Mouse (Mus musculus) hindbrain, embryonic 12.5 days (tissue): ENCODE data around the gene Hmx2. TPM values are rescaled to one million over a fixed set of nuclear protein-coding genes. Genes with fewer than 3 reads are reported as not detected.

Experiments used
- ATAC-seq: fragments of 200-750 bp; cut with Nextera tagmentation; 2 replicates; pipeline ENCODE4 v1.8.0; 2017; ENCODE audit warnings: moderate TSS enrichment; ENCODE audit not compliant: low FRiP score
- H3K27ac ChIP-seq: fragments of 300-500 bp; sonication (generic); 2 replicates; pipeline ENCODE4 v1.5.1; 2016; ENCODE audit warnings: mild to moderate bottlenecking
- H3K27me3 ChIP-seq: fragments of 300-500 bp; sonication (generic); 2 replicates; pipeline ENCODE4 v1.6.1; 2016; ENCODE audit warnings: mild to moderate bottlenecking
- H3K36me3 ChIP-seq: fragments of 300-500 bp; sonication (generic); 2 replicates; pipeline ENCODE4 v1.6.1; 2016; ENCODE audit warnings: mild to moderate bottlenecking
- H3K4me1 ChIP-seq: fragments of 300-500 bp; sonication (generic); 2 replicates; pipeline ENCODE4 v1.6.1; 2016
- H3K4me2 ChIP-seq: fragments of 300-500 bp; sonication (generic); replicated peaks from 2 replicates; pipeline ENCODE4 v1.6.1; 2016; ENCODE audit warnings: mild to moderate bottlenecking
- H3K4me3 ChIP-seq: fragments of 300-500 bp; sonication (generic); 2 replicates; pipeline ENCODE4 v1.5.1; 2016; ENCODE audit warnings: mild to moderate bottlenecking
- H3K9ac ChIP-seq: fragments of 300-500 bp; sonication (generic); 2 replicates; pipeline ENCODE4 v1.6.1; 2016; ENCODE audit warnings: mild to moderate bottlenecking, moderate library complexity
- H3K9me3 ChIP-seq: fragments of 300-500 bp; sonication (generic); replicated peaks from 2 replicates; pipeline ENCODE4 v1.6.1; 2016; ENCODE audit warnings: mild to moderate bottlenecking
- WGBS: fragments of 180-500 bp; shearing (Covaris S2); methylation state at CpG from one replicate; pipeline ENCODE4 v1.1.7; 2016; 5-methylcytosine and 5-hydroxymethylcytosine counted together
- polyA plus RNA-seq: library from polyadenylated mRNA; unstranded; fragments of >200 nt; fragmentation: Nextera tagmentation; extraction: Ambion mirVana; gene quantifications from 2 replicates; pipeline ENCODE4 v1.2.1, GENCODE M21; 2016

The Hmx2 gene
- polyA plus RNA-seq = 3.5 and 3.9 TPM in 2 replicates

DNA sequence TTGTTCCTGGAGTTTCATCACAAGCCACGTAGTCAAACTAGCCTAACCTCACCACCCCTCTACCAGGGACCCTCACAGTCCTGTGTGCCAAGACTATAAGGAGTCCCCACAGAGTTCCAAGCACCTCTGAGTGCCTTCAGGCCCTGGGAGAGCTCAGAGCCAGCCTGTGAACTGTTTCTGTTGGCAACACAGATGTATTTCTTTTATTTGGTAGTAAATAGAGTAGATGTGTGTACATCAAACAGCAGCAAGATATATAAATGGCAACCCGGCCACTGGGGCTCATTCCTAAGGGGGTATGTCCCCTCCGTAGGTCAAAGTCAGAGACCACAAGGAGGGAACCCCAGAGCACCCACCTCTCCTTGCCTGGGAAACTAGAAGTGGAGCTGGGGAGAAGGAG lies at the start of gene Hmx2:
Gene Hmx2, plus strand, starts transcription at position 301 of the 400 bp plus-strand sequence.
- 0% methylated on average over 3 of the region's 3 CpGs for WGBS
- no peak for ATAC-seq
- Histone ChIP-seq H3K36me3 (no peaks in the 10 kb centered on the region), H3K27ac (no peak within 1 kb of the TSS), H3K9me3 (no peaks in the 10 kb centered on the region), H3K4me3 (no peak within 1 kb of the TSS), H3K4me2 (no peak within 1 kb of the TSS), H3K9ac (no peak within 1 kb of the TSS), H3K27me3 (peaks cover 98% of the 10 kb centered on the region), H3K4me1 (peaks cover 19% of the 10 kb centered on the region)

DNA sequence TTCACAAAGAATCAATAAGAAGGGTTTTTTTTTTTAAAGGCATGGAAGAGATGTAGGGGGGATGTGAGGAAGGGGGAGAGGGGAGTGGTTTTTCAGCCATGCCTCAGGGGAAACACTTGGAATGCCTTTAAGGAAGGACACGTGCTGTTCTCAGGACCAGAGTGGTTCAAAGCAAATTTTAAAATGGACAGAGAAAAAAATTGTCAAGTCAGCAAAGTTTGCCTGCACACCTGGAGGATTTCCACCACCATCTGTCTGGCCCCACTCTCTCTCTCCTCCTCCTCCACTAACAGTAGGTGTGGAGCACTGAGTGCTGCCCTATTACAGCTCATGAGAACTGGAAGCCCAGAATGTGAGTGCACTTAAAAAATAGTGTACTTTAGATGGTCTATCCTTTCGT lies 44.8 kb upstream of the Hmx2 start:
- WGBS = 70% methylated on average over 2 of the region's 2 CpGs
- Histone ChIP-seq H3K4me2 (no peak overlapping the region), H3K27ac (no peak overlapping the region), H3K9ac (no peak overlapping the region), H3K36me3 (no peaks in the 10 kb centered on the region), H3K9me3 (no peaks in the 10 kb centered on the region), H3K4me3 (no peak overlapping the region), H3K4me1 (no peaks in the 10 kb centered on the region), H3K27me3 (no peaks in the 10 kb centered on the region)
- ATAC-seq = no peak

DNA sequence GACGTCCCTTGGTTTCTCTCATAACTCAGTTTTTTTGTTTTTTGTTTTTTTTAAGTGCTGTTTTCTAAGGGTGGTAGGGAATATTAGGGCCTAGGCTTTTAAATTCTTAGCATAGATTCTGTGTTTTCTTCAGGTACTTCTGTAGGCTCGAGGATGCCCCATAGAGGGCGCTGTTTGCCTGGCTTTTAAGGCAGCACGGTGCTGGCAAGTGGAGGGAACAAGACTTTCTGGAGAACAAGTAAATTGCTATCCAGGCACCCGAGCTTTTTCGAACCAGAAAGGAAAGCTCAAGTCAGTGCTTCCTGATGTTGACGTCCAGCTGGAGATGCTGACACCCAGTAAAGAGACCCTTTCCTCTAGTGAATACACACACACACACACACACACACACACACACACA lies 8.6 kb upstream of the Hmx2 start:
- Histone ChIP-seq H3K36me3 (no peaks in the 10 kb centered on the region), H3K27ac (no peak overlapping the region), H3K9ac (no peak overlapping the region), H3K4me3 (0 out of 2 replicates have a peak overlapping the region, but pooled peaks have one; percentile 1), H3K27me3 (peaks cover 82% of the 10 kb centered on the region), H3K4me1 (peaks cover 27% of the 10 kb centered on the region), H3K4me2 (no peak overlapping the region), H3K9me3 (no peaks in the 10 kb centered on the region)
- 2% methylated on average over 7 of the region's 7 CpGs for WGBS
- ATAC-seq = no peak

DNA sequence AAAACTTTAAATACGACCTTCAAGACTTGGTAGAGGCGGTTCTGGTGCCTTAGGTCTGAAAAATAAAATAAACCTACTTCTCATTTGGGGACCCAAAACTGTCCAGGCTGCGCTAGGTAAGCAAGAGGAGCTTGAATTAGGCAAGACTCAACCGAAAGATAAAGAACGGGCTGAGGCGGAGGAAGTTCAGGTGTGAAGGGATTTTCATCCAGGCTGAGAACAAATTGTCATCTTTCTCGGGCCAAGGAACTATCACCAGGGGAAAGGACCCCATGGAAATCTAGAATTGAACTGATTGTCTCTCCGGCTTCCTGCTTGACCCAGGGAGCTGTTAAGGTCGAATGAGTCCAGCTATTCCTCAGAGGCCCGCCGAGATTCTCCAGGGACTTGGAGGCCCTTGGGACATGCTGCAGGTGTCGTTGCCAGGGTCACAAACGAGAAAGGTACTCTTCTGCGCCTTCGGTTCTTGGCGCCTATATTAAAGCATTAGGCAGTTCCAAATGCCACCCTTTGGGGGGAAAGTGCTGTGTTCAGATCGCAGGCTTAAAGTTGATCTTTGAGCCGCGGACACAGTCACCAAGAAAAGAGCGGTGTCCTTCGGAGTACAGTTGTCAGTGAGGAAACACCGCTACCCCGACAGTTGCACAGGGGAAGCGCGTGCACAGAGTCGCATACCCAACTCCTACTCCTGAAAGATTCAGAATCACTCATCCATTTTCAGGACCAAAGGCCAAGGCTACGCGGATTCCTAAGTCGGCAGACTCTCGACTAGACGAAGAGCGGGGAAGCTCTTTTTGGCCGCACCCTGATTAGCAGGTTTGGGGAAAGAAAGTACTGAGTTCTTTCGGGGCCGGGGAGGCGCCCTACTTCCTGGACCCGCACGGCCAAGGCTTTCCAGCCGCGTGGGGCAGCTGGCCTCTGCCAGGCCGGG lies 7.1 kb upstream of the Hmx2 start:
- 1% methylated on average over 41 of the region's 41 CpGs for WGBS
- Histone ChIP-seq H3K4me1 (peaks cover 27% of the 10 kb centered on the region), H3K4me3 (peak overlapping the region; percentile 35), H3K27ac (no peak overlapping the region), H3K9ac (0 out of 2 replicates have a peak overlapping the region, but pooled peaks have one; percentile 50), H3K27me3 (peaks cover 97% of the 10 kb centered on the region), H3K9me3 (no peaks in the 10 kb centered on the region), H3K36me3 (no peaks in the 10 kb centered on the region), H3K4me2 (peak overlapping the region; percentile 63)
- ATAC-seq = no peak

DNA sequence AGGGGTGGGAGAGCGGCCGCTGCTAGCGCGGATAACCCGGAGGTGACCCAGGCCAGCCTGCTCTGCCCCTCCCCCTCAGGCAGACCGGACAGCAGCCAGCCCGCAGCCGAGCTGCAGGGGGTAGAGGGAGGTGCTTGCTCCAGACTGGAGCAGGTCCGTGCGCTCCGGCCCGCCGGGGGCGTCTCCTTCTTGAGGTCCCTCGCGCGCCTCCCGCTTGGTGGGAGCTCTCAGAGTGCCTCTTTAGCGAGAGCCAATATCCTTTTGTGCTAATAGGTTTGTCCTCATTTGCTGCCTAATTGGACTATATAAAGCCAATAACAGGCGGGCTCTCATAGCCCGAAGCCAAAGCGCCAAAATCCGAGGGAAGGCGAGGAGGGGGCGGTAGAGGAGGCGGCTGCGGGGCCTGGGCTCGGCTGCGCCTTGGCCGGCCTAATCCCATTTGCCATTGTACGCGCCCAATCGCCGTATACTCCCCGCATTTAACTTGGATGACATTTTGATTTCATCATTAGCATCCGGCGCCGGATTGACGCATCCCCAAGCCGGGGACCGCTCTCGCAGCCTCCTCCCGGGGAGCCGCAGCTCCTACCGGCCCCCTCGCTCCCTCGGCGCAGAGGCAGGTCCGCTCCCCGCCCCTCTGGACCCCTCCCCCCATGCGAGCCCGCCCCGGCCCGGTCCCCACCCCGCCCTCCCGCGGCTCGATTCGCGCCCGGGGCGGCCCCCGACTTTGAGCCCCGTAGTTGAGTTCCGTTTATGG lies 6.3 kb upstream of the Hmx2 start, which contains the start of gene Hmx3:
Gene Hmx3, plus strand, starts transcription at position 753 of the 757 bp plus-strand sequence.
- H3K9me3 ChIP-seq = no peaks in the 10 kb centered on the region
- H3K4me3 ChIP-seq = peak within 1 kb of the TSS; percentile 35
- H3K36me3 ChIP-seq = no peaks in the 10 kb centered on the region
- H3K27ac ChIP-seq = peak within 1 kb of the TSS; percentile 68
- H3K4me2 ChIP-seq = peak within 1 kb of the TSS; percentile 63
- H3K27me3 ChIP-seq = peaks cover 97% of the 10 kb centered on the region
- ATAC-seq = peak; percentile 66
- under 1% methylated on average over 64 of the region's 65 CpGs for WGBS
- H3K4me1 ChIP-seq = peaks cover 27% of the 10 kb centered on the region
- peak within 1 kb of the TSS; percentile 50 for H3K9ac ChIP-seq

DNA sequence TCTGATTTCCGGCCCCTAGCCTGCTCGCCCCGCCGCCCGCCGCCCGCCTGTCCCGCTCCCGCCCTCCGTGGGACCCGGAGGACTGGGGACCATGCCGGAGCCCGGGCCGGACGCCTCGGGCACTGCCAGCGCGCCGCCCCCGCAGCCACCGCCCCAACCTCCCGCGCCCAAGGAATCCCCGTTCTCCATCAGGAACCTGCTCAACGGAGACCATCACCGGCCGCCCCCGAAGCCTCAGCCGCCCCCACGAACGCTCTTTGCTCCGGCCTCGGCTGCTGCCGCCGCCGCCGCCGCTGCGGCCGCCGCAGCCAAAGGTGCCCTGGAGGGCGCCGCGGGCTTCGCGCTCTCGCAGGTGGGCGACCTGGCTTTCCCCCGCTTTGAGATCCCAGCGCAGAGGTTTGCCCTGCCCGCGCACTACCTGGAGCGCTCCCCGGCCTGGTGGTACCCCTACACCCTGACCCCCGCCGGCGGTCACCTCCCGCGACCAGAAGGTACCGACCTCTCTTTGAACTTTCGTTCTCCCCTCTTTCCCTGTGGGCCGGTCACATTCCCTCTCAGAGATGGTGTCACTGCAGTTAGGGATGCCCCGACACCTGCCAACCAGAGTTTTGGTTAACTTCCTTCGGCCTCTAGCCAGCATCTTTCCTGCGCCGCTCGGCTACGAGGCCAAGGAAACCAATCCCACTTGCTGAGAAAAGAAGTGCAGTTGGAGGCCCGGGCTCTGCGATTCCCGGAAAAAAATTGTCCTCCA lies 5.5 kb upstream of the Hmx2 start:
- peak; percentile 29; the same call in 1 of the 2 replicates for ATAC-seq
- peak overlapping the region; percentile 35 for H3K4me3 ChIP-seq
- H3K4me1 ChIP-seq = peaks cover 27% of the 10 kb centered on the region
- H3K36me3 ChIP-seq = no peaks in the 10 kb centered on the region
- peaks cover 97% of the 10 kb centered on the region for H3K27me3 ChIP-seq
- no peaks in the 10 kb centered on the region for H3K9me3 ChIP-seq
- H3K27ac ChIP-seq = peak overlapping the region; percentile 68
- peak overlapping the region; percentile 50 for H3K9ac ChIP-seq
- peak overlapping the region; percentile 63 for H3K4me2 ChIP-seq
- under 1% methylated on average over 40 of the region's 71 CpGs for WGBS

DNA sequence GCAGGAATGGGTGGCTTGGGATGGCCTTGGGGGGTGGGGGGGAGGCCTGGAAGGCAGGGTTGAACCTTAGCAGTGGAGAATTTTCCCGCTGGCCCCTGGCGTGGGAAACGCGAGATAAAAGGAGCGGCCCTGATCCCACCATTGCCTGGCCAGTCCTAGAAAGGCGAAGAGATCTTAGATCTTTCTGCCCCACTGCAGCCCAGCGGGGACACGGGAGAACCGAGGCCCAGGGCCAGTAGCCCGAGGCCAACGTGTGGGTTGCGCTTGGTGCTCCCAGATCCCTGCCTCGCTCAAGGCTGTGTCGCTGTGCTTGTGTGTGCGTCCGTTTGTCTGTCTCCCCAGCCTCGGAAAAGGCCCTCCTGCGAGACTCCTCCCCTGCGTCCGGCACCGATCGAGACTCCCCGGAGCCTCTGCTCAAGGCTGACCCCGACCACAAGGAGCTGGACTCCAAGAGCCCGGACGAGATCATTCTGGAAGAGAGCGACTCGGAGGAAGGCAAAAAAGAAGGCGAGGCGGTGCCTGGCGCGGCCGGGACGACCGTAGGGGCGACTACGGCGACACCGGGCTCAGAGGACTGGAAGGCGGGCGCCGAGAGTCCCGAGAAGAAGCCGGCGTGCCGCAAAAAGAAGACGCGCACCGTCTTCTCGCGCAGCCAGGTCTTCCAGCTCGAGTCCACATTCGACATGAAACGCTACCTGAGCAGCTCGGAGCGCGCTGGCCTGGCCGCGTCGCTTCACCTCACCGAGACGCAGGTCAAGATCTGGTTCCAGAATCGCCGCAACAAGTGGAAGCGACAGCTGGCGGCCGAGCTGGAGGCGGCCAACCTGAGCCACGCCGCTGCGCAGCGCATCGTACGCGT lies 4.7 kb upstream of the Hmx2 start:
- Histone ChIP-seq H3K9me3 (no peaks in the 10 kb centered on the region), H3K36me3 (no peaks in the 10 kb centered on the region), H3K4me3 (peak overlapping the region; percentile 35), H3K27me3 (peaks cover 97% of the 10 kb centered on the region), H3K27ac (peak overlapping the region; percentile 68), H3K4me1 (peaks cover 27% of the 10 kb centered on the region), H3K4me2 (peak overlapping the region; percentile 63), H3K9ac (peak overlapping the region; percentile 50)
- ATAC-seq = 0 out of 2 replicates have a peak, but pooled peaks have one; percentile 39
- under 1% methylated on average over 75 of the region's 75 CpGs for WGBS

DNA sequence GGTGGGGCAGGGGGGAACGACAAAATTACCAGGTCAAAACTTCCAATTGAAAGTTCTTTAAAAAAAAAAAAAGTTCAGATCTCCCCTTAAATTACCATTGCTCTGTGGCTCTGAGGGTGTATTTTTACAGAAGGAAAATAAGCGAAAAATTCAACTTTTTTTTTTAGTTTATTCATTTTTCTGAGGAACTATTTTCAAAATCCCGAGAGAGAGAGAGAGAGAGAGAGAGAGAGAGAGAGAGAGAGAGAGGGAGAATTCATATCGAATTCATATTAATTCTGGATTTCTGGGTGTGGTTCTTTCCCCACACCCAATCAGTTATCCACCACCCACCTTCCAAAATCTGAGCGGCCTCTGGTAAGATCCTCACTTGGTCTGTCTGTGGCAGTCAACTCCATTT lies 3.7 kb upstream of the Hmx2 start:
- no peaks in the 10 kb centered on the region for H3K9me3 ChIP-seq
- no peak overlapping the region for H3K27ac ChIP-seq
- no peak overlapping the region for H3K9ac ChIP-seq
- no peaks in the 10 kb centered on the region for H3K36me3 ChIP-seq
- peaks cover 27% of the 10 kb centered on the region for H3K4me1 ChIP-seq
- peak overlapping the region; percentile 35; the same call in 1 of the 2 replicates for H3K4me3 ChIP-seq
- peaks cover 97% of the 10 kb centered on the region for H3K27me3 ChIP-seq
- no peak for ATAC-seq
- H3K4me2 ChIP-seq = no peak overlapping the region
- WGBS = 0% methylated on average over 5 of the region's 5 CpGs

DNA sequence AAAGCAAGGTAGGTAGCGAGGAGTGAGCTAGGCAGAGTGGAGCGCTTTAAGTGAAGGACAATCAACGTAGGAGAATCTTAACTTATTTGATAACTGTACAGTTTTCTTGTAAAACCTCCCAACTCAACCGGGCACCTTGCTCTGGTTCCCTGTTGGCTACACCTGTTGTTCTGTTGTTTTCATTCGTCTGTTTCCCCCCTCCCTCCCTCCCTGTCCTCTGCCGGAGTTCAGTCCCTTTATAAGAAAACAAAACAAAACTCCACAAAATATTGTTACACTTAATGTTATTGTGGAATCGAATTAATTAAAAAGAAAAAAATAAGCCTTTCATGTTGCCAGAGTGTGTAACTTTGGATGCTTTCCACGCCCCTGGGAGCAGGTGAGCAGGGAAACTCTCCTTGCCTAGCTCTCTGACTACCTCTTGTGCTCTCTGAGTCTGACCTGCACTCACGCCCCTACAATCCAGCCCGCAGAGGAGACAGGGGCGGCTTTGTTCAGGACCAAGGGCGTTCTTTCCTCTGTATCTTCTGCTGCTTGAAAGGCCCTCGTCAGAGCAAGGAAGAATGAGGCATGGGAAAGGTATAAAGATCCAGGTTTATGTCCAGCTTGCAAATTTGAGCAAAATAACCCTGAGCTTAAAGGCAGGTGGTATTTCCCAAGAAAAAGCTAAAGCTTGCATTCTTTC lies 2.7 kb upstream of the Hmx2 start:
- Histone ChIP-seq H3K4me1 (peaks cover 27% of the 10 kb centered on the region), H3K9me3 (no peaks in the 10 kb centered on the region), H3K4me3 (peak overlapping the region; percentile 2), H3K4me2 (peak overlapping the region; percentile 11; the same call in 1 of the 2 replicates), H3K9ac (no peak overlapping the region), H3K27ac (0 out of 2 replicates have a peak overlapping the region, but pooled peaks have one; percentile 8), H3K36me3 (no peaks in the 10 kb centered on the region), H3K27me3 (peaks cover 98% of the 10 kb centered on the region)
- ATAC-seq = no peak
- WGBS = under 1% methylated on average over 13 of the region's 13 CpGs

DNA sequence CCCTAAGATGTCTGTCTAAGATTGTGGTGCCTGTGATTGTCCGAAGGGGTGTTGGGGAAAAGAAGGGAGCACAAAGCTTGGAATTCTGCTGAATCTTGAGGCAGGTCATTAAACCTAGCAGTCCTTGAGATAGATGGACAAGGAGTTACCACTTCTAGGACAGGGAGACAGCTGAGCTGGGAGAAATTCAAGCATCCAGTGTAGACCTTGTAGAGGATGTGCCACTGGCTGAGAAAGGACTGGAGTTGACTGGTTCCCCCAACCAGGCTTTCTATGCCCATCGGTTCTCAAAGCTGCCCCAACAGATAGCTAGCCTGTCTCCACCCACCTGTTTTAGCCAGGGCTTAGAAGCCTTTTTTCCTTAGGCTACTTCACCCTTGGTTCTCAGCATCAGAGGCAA lies 2.1 kb upstream of the Hmx2 start:
- WGBS = 3% methylated on average over 2 of the region's 2 CpGs
- peaks cover 98% of the 10 kb centered on the region for H3K27me3 ChIP-seq
- no peak for ATAC-seq
- H3K27ac ChIP-seq = 0 out of 2 replicates have a peak overlapping the region, but pooled peaks have one; percentile 8
- peak overlapping the region; percentile 2; the same call in 1 of the 2 replicates for H3K4me3 ChIP-seq
- peaks cover 27% of the 10 kb centered on the region for H3K4me1 ChIP-seq
- peak overlapping the region; percentile 11; the same call in 1 of the 2 replicates for H3K4me2 ChIP-seq
- no peaks in the 10 kb centered on the region for H3K9me3 ChIP-seq
- no peak overlapping the region for H3K9ac ChIP-seq
- no peaks in the 10 kb centered on the region for H3K36me3 ChIP-seq
